In the genomic region with DNA sequence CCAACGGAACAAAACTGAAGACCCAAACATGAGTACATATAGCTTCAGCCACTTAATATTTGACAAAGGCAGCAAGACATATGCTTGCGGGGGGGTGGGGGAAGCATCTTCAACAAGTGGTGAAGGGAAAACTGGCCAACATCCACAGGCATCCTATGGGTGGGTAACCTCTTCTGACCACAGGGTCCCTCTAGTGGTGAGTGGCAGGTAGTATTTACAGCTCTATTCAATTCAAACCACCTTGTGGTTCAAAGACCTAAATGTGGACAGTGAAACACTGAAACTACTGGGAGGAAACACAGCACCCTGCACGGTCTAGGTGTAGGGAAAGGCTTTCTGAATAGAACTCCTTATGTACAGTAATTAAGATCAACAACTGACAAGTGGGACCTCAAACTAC, we compare ENCODE assay signal across 8 mouse cellular contexts. TPM values are rescaled to one million over a fixed set of nuclear protein-coding genes. Genes with fewer than 3 reads are reported as not detected.
DNase-seq lines count a peak whose midpoint lies in the region; ATAC-seq and TF ChIP-seq lines count a peak whose summit lies in the region.

No protein-coding gene starts in this region.

- H3K9ac ChIP-seq in kidney, embryonic 14.5 days (ENCODE audit: low read depth, low read length), result no peak overlapping the region
- H3K9ac ChIP-seq in CH12.LX (ENCODE audit: insufficient read depth, low read depth), result no peak overlapping the region
- no peak overlapping the region for H3K9ac ChIP-seq in heart, embryonic 15.5 days
- H3K9ac ChIP-seq in lung, embryonic 16.5 days (ENCODE audit: low read length), result no peak overlapping the region
- no peak overlapping the region for H3K9ac ChIP-seq in stomach, postnatal 0 days (ENCODE audit: low read length)

- no peak; the same call in 1 of the 2 replicates for ATAC-seq in kidney, embryonic 14.5 days (ENCODE audit: low FRiP score, low TSS enrichment)
- no peak for ATAC-seq in heart, embryonic 15.5 days (replicated peaks; ENCODE audit: insufficient number of reproducible peaks, insufficient read depth, low FRiP score, low read depth)
- peak; percentile 32; the same call in 1 of the 2 replicates for ATAC-seq in lung, embryonic 16.5 days (ENCODE audit: low read depth)
- peak; percentile 47; the same call in 1 of the 2 replicates for ATAC-seq in stomach, postnatal 0 days (ENCODE audit: low FRiP score, low TSS enrichment)

- in situ Hi-C loops in CH12.LX (cut with MboI; ENCODE audit: low pct_ligation_motif_present, low pct_unique_long_range_greater_than_20kb, low sequenced_read_pairs), result no loop called here

- TF ChIP-seq RAD21 in CH12.LX (IDR thresholded peaks at IDR 0.05; ENCODE audit: low read depth, low read length), result peak; percentile 21

- TF ChIP-seq CTCF in kidney, adult 2 months (conservative IDR thresholded peaks at IDR 0.05; ENCODE audit: insufficient read depth, insufficient read length, low read depth, low read length), result peak; percentile 67
- peak; percentile 85 to 92 for TF ChIP-seq CTCF in CH12.LX (conservative IDR thresholded peaks at IDR 0.05 in 1 of 2, IDR thresholded peaks at IDR 0.05 in 1 of 2; ENCODE audit: low read depth in 2 of 2, low read length in 2 of 2)
- peak; percentile 53 for TF ChIP-seq CTCF in bone marrow macrophage, adult 2 months (IDR thresholded peaks at IDR 0.05; ENCODE audit: low read depth, low read length)
- TF ChIP-seq CTCF in stomach, postnatal 0 days (IDR thresholded peaks at IDR 0.05; ENCODE audit: low read depth), result peak; percentile 82

- no peaks in the 10 kb centered on the region for H3K36me3 ChIP-seq in kidney, adult 2 months (ENCODE audit: control insufficient read depth, insufficient read depth, low read length)
- H3K36me3 ChIP-seq in kidney, embryonic 14.5 days (ENCODE audit: control insufficient read depth, insufficient read depth, low read length), result peaks cover 12% of the 10 kb centered on the region
- H3K36me3 ChIP-seq in CH12.LX (replicated peaks in 1 of 2; ENCODE audit: control insufficient read depth in 1 of 2, insufficient read depth in 1 of 2, low read length in 1 of 2), result peaks cover 8 to 21% of the 10 kb centered on the region in 2 experiments
- H3K36me3 ChIP-seq in heart, embryonic 15.5 days, result peaks cover 2% of the 10 kb centered on the region
- peaks cover 4% of the 10 kb centered on the region for H3K36me3 ChIP-seq in lung, embryonic 16.5 days (ENCODE audit: control insufficient read depth, insufficient read depth, low read length)
- 0 out of 2 replicates have a peak, but pooled peaks cover 2% of the 10 kb centered on the region for H3K36me3 ChIP-seq in stomach, postnatal 0 days (ENCODE audit: control insufficient read depth, insufficient read depth, low read length)

- no peaks in the 10 kb centered on the region for H3K9me3 ChIP-seq in kidney, embryonic 14.5 days (ENCODE audit: control insufficient read depth, low read length)
- no peaks in the 10 kb centered on the region for H3K9me3 ChIP-seq in CH12.LX (replicated peaks; ENCODE audit: low read length)
- no peaks in the 10 kb centered on the region for H3K9me3 ChIP-seq in heart, embryonic 15.5 days (replicated peaks)
- no peaks in the 10 kb centered on the region for H3K9me3 ChIP-seq in lung, embryonic 16.5 days (ENCODE audit: control insufficient read depth, low read length)
- no peaks in the 10 kb centered on the region for H3K9me3 ChIP-seq in stomach, postnatal 0 days (ENCODE audit: control insufficient read depth, low read length)

- H3K27me3 ChIP-seq in kidney, adult 2 months (replicated peaks; ENCODE audit: control insufficient read depth, insufficient read depth, low read length), result no peaks in the 10 kb centered on the region
- H3K27me3 ChIP-seq in kidney, embryonic 14.5 days (ENCODE audit: control insufficient read depth, insufficient read depth, low read length), result no peaks in the 10 kb centered on the region
- H3K27me3 ChIP-seq in CH12.LX (replicated peaks), result peaks cover 3% of the 10 kb centered on the region
- no peaks in the 10 kb centered on the region for H3K27me3 ChIP-seq in heart, embryonic 15.5 days
- no peaks in the 10 kb centered on the region for H3K27me3 ChIP-seq in lung, embryonic 16.5 days (ENCODE audit: control insufficient read depth, insufficient read depth, low read depth, low read length)
- no peaks in the 10 kb centered on the region for H3K27me3 ChIP-seq in stomach, postnatal 0 days (ENCODE audit: control insufficient read depth, insufficient read depth, low read length)

- dilution Hi-C loops in CH12.LX (cut with MboI; ENCODE audit: extremely low pct_ligation_motif_present, extremely low pct_unique_long_range_greater_than_20kb, low sequenced_read_pairs), result no loop called here

- H3K4me2 ChIP-seq in kidney, embryonic 14.5 days (replicated peaks; ENCODE audit: low read depth, low read length), result no peak overlapping the region
- 0 out of 2 replicates have a peak overlapping the region, but pooled peaks have one; percentile 13 for H3K4me2 ChIP-seq in CH12.LX (ENCODE audit: insufficient read depth, low read depth, poor library complexity, severe bottlenecking)
- H3K4me2 ChIP-seq in heart, embryonic 15.5 days, result no peak overlapping the region
- H3K4me2 ChIP-seq in lung, embryonic 16.5 days (ENCODE audit: low read depth, low read length), result no peak overlapping the region
- H3K4me2 ChIP-seq in stomach, postnatal 0 days (replicated peaks; ENCODE audit: low read depth), result no peak overlapping the region

- no peak overlapping the region for H3K4me3 ChIP-seq in kidney, adult 2 months (ENCODE audit: insufficient read depth, low read depth, low read length)
- no peak overlapping the region for H3K4me3 ChIP-seq in kidney, embryonic 14.5 days (ENCODE audit: low read length)
- H3K4me3 ChIP-seq in CH12.LX (replicated peaks in 1 of 3; ENCODE audit: low read depth in 2 of 3, low read length in 2 of 3, poor library complexity in 1 of 3), result no peak overlapping the region
- no peak overlapping the region for H3K4me3 ChIP-seq in bone marrow macrophage, adult 2 months (ENCODE audit: insufficient read depth, low read length)
- no peak overlapping the region for H3K4me3 ChIP-seq in heart, embryonic 15.5 days
- H3K4me3 ChIP-seq in lung, embryonic 16.5 days (ENCODE audit: low read length), result no peak overlapping the region
- no peak overlapping the region for H3K4me3 ChIP-seq in stomach, postnatal 0 days (ENCODE audit: low read depth, low read length)

- TF ChIP-seq EP300 in CH12.LX (IDR thresholded peaks at IDR 0.05; ENCODE audit: low read length), result no peak
- no peak for TF ChIP-seq EP300 in stomach, postnatal 0 days (optimal IDR thresholded peaks at IDR 0.05)

- TF ChIP-seq POLR2A in kidney, adult 2 months (IDR thresholded peaks at IDR 0.05; ENCODE audit: low read depth, low read length), result no peak
- no peak for TF ChIP-seq POLR2A in CH12.LX (IDR thresholded peaks at IDR 0.05; ENCODE audit: low read depth, low read length)
- TF ChIP-seq POLR2A in bone marrow macrophage, adult 2 months (IDR thresholded peaks at IDR 0.05; ENCODE audit: borderline replicate concordance, low read depth, low read length), result no peak

- H3K4me1 ChIP-seq in kidney, adult 2 months (ENCODE audit: control insufficient read depth, insufficient read depth, low read length), result no peaks in the 10 kb centered on the region
- H3K4me1 ChIP-seq in kidney, embryonic 14.5 days (ENCODE audit: control insufficient read depth, insufficient read depth, low read length), result no peaks in the 10 kb centered on the region
- peaks cover 0 to 10% of the 10 kb centered on the region in 2 experiments; a peak in 2 of 4 replicates for H3K4me1 ChIP-seq in CH12.LX (ENCODE audit: control insufficient read depth in 1 of 2, insufficient read depth in 2 of 2)
- peaks cover 15% of the 10 kb centered on the region for H3K4me1 ChIP-seq in bone marrow macrophage, adult 2 months (ENCODE audit: control insufficient read depth, insufficient read depth, low read length)
- H3K4me1 ChIP-seq in heart, embryonic 15.5 days (replicated peaks), result peaks cover 30% of the 10 kb centered on the region
- peaks cover 12% of the 10 kb centered on the region for H3K4me1 ChIP-seq in lung, embryonic 16.5 days (replicated peaks; ENCODE audit: control insufficient read depth, insufficient read depth, low read length)
- H3K4me1 ChIP-seq in stomach, postnatal 0 days (replicated peaks; ENCODE audit: control insufficient read depth, insufficient read depth), result 0 out of 2 replicates have a peak, but pooled peaks cover 2% of the 10 kb centered on the region

- DNase-seq in kidney, adult 2 months, result peak; percentile 52
- peak; percentile 69 for DNase-seq in CH12.LX (ENCODE audit: extremely low read depth)
- peak; percentile 42 for DNase-seq in stomach, postnatal 0 days (ENCODE audit: low spot score)
- no peak for DNase-seq in gastrocnemius, adult 8-10 months (ENCODE audit: low spot score in 2 of 2)

- H3K79me2 ChIP-seq in CH12.LX (replicated peaks; ENCODE audit: control insufficient read depth, extremely low read depth, insufficient read depth, poor library complexity, severe bottlenecking), result no peaks in the 10 kb centered on the region

- no peak overlapping the region for H3K27ac ChIP-seq in kidney, adult 2 months (ENCODE audit: insufficient read depth, low read depth, low read length)
- no peak overlapping the region for H3K27ac ChIP-seq in kidney, embryonic 14.5 days (ENCODE audit: low read depth, low read length)
- no peak overlapping the region for H3K27ac ChIP-seq in CH12.LX (ENCODE audit: insufficient read depth, low read depth)
- H3K27ac ChIP-seq in bone marrow macrophage, adult 2 months (ENCODE audit: insufficient read depth, low read depth, low read length), result 0 out of 2 replicates have a peak overlapping the region, but pooled peaks have one; percentile 13
- peak overlapping the region; percentile 49; the same call in 1 of the 2 replicates for H3K27ac ChIP-seq in heart, embryonic 15.5 days
- no peak overlapping the region for H3K27ac ChIP-seq in lung, embryonic 16.5 days (ENCODE audit: low read length)
- H3K27ac ChIP-seq in stomach, postnatal 0 days (replicated peaks), result no peak overlapping the region

- 42% methylated on average over 3 of the region's 3 CpGs for WGBS in kidney, adult 2 months
- WGBS in kidney, embryonic 14.5 days, result 43% methylated on average over 3 of the region's 3 CpGs
- 39% methylated on average over 3 of the region's 3 CpGs for WGBS in heart, embryonic 15.5 days
- WGBS in lung, embryonic 16.5 days, result 36% methylated on average over 3 of the region's 3 CpGs
- 44% methylated on average over 3 of the region's 3 CpGs for WGBS in stomach, postnatal 0 days

RNA-seq across cellular contexts. Expression of a gene that starts 11.3 kb away (rescaled TPM):
- polyA plus RNA-seq in kidney, adult 2 months (2012; rRNA removed), result 136 TPM in 2 replicates
- 261 and 286 TPM in 2 replicates for polyA plus RNA-seq in kidney, embryonic 14.5 days (2014; fragmentation: Nextera tagmentation; extraction: Ambion mirVana)
- total RNA-seq in CH12.LX (2012; rRNA removed) (258 and 276 TPM in 2 replicates), CH12.LX (2014; rRNA removed) (284 and 305 TPM in 2 replicates)
- 332 and 360 TPM in 2 replicates for polyA plus RNA-seq in CH12.LX (2012; ENCODE audit: insufficient read length, low read depth)
- 136 and 148 TPM in 2 replicates for polyA plus RNA-seq in bone marrow macrophage, adult 2 months (2012; ENCODE audit: insufficient read depth, insufficient read length, missing spikeins)
- 168 and 198 TPM in 2 replicates for polyA plus RNA-seq in heart, embryonic 15.5 days (2015; fragmentation: Nextera tagmentation; extraction: Ambion mirVana)
- 223 and 224 TPM in 2 replicates for polyA plus RNA-seq in lung, embryonic 16.5 days (2015; fragmentation: Nextera tagmentation; extraction: Ambion mirVana)
- polyA plus RNA-seq in stomach, postnatal 0 days (2015; fragmentation: Nextera tagmentation; extraction: Ambion mirVana), result 171 and 175 TPM in 2 replicates
- 100 to 1,000 TPM; 191 to 247 (median 221) TPM for total RNA-seq in gastrocnemius, adult 8-10 months (2022)

RNA-seq across cellular contexts. Expression of a gene that starts 38.5 kb away (rescaled TPM):
- polyA plus RNA-seq in kidney, adult 2 months (2012; rRNA removed), result 16.3 and 18.5 TPM in 2 replicates
- polyA plus RNA-seq in kidney, embryonic 14.5 days (2014; fragmentation: Nextera tagmentation; extraction: Ambion mirVana), result 28.7 and 38.1 TPM in 2 replicates
- total RNA-seq in CH12.LX (2012; rRNA removed), result 10.8 and 11.1 TPM in 2 replicates
- 3.3 and 4.2 TPM in 2 replicates for total RNA-seq in CH12.LX (2014; rRNA removed)
- polyA plus RNA-seq in CH12.LX (2012; ENCODE audit: insufficient read length, low read depth), result 12.6 and 13.5 TPM in 2 replicates
- 10.5 and 12.7 TPM in 2 replicates for polyA plus RNA-seq in bone marrow macrophage, adult 2 months (2012; ENCODE audit: insufficient read depth, insufficient read length, missing spikeins)
- polyA plus RNA-seq in heart, embryonic 15.5 days (2015; fragmentation: Nextera tagmentation; extraction: Ambion mirVana), result 12.3 and 18.3 TPM in 2 replicates
- polyA plus RNA-seq in lung, embryonic 16.5 days (2015; fragmentation: Nextera tagmentation; extraction: Ambion mirVana), result 23.3 and 23.6 TPM in 2 replicates
- 8.2 and 10.0 TPM in 2 replicates for polyA plus RNA-seq in stomach, postnatal 0 days (2015; fragmentation: Nextera tagmentation; extraction: Ambion mirVana)
- total RNA-seq in gastrocnemius, adult 8-10 months (2022), result 10 to 100 TPM; 14.2 to 18.8 (median 16.3) TPM

RNA-seq across cellular contexts. Expression of a gene that starts 53.0 kb away (rescaled TPM):
- polyA plus RNA-seq in kidney, adult 2 months (2012; rRNA removed), result 13.5 and 15.3 TPM in 2 replicates
- 16.9 and 22.8 TPM in 2 replicates for polyA plus RNA-seq in kidney, embryonic 14.5 days (2014; fragmentation: Nextera tagmentation; extraction: Ambion mirVana)
- total RNA-seq in CH12.LX (2012; rRNA removed) (21.5 and 22.7 TPM in 2 replicates), CH12.LX (2014; rRNA removed) (34.1 and 38.0 TPM in 2 replicates)
- 35.8 and 40.3 TPM in 2 replicates for polyA plus RNA-seq in CH12.LX (2012; ENCODE audit: insufficient read length, low read depth)
- polyA plus RNA-seq in bone marrow macrophage, adult 2 months (2012; ENCODE audit: insufficient read depth, insufficient read length, missing spikeins), result 23.4 and 27.8 TPM in 2 replicates
- 14.1 and 16.5 TPM in 2 replicates for polyA plus RNA-seq in heart, embryonic 15.5 days (2015; fragmentation: Nextera tagmentation; extraction: Ambion mirVana)
- polyA plus RNA-seq in lung, embryonic 16.5 days (2015; fragmentation: Nextera tagmentation; extraction: Ambion mirVana), result 19.5 and 20.2 TPM in 2 replicates
- polyA plus RNA-seq in stomach, postnatal 0 days (2015; fragmentation: Nextera tagmentation; extraction: Ambion mirVana), result 15.7 and 17.8 TPM in 2 replicates
- 10 to 100 TPM; 21.9 to 27.6 (median 24.7) TPM for total RNA-seq in gastrocnemius, adult 8-10 months (2022)

RNA-seq across cellular contexts. Expression of a gene that starts 57.1 kb away (rescaled TPM):
- 45.6 and 47.1 TPM in 2 replicates for polyA plus RNA-seq in kidney, adult 2 months (2012; rRNA removed)
- polyA plus RNA-seq in kidney, embryonic 14.5 days (2014; fragmentation: Nextera tagmentation; extraction: Ambion mirVana), result 182 and 190 TPM in 2 replicates
- total RNA-seq in CH12.LX (2012; rRNA removed) (33.7 and 34.1 TPM in 2 replicates), CH12.LX (2014; rRNA removed) (33.3 and 33.5 TPM in 2 replicates)
- 54.4 and 75.4 TPM in 2 replicates for polyA plus RNA-seq in CH12.LX (2012; ENCODE audit: insufficient read length, low read depth)
- polyA plus RNA-seq in bone marrow macrophage, adult 2 months (2012; ENCODE audit: insufficient read depth, insufficient read length, missing spikeins), result 54.8 and 57.4 TPM in 2 replicates
- 79.5 and 99.3 TPM in 2 replicates for polyA plus RNA-seq in heart, embryonic 15.5 days (2015; fragmentation: Nextera tagmentation; extraction: Ambion mirVana)
- 152 and 156 TPM in 2 replicates for polyA plus RNA-seq in lung, embryonic 16.5 days (2015; fragmentation: Nextera tagmentation; extraction: Ambion mirVana)
- 60.8 and 65.9 TPM in 2 replicates for polyA plus RNA-seq in stomach, postnatal 0 days (2015; fragmentation: Nextera tagmentation; extraction: Ambion mirVana)
- total RNA-seq in gastrocnemius, adult 8-10 months (2022), result 10 to 100 TPM; 51.9 to 96.7 (median 73.1) TPM

Comparison
In these comparisons a context has a peak if more than half of its experiments do, and no peak if none do; other contexts are left out.
1. DNase-seq: peak in kidney, adult 2 months (single experiment), CH12.LX (single experiment) and stomach, postnatal 0 days (single experiment); none in gastrocnemius, adult 8-10 months (0 of 2).
2. H3K27ac ChIP-seq: peak in bone marrow macrophage, adult 2 months (single experiment) and heart, embryonic 15.5 days (single experiment); none in kidney, adult 2 months (single experiment), kidney, embryonic 14.5 days (single experiment), CH12.LX (single experiment), lung, embryonic 16.5 days (single experiment) and stomach, postnatal 0 days (single experiment).
3. ATAC-seq: peak in lung, embryonic 16.5 days (single experiment) and stomach, postnatal 0 days (single experiment); none in kidney, embryonic 14.5 days (single experiment) and heart, embryonic 15.5 days (single experiment).
4. Peak in every context shown above with its lines, with median percentiles within 50 percentile points of each other: CTCF ChIP-seq.